Mouse (Mus musculus) G1E (cell line): ENCODE measurements around the gene Mgat3.

Source experiments
- CTCF ChIP-seq: IDR thresholded peaks from 2 replicates; pipeline ENCODE4 v1.5.1; 2012; ENCODE audit warnings: low read depth, low read length, inconsistent platforms, mixed read lengths
- GATA1 ChIP-seq: IDR thresholded peaks from 2 replicates; pipeline ENCODE4 v1.6.1; 2012; ENCODE audit warnings: borderline replicate concordance, low read length, inconsistent platforms, mixed read lengths
- GATA2 ChIP-seq: IDR thresholded peaks from 2 replicates; pipeline ENCODE4 v1.6.1; 2012; ENCODE audit warnings: low read depth, low read length, inconsistent platforms, borderline replicate concordance
- POLR2AphosphoS5 ChIP-seq: IDR thresholded peaks from 2 replicates; pipeline ENCODE4 v1.6.1; 2012; ENCODE audit warnings: low read depth, low read length, inconsistent platforms; ENCODE audit not compliant: insufficient replicate concordance
- TAL1 ChIP-seq: conservative IDR thresholded peaks from 2 replicates; pipeline ENCODE4 v1.6.1; 2012; ENCODE audit warnings: low read depth, low read length, inconsistent platforms, mixed read lengths

GRCm38 (mm10) chr15:80146153-80146552 is 27.4 kb upstream of the Mgat3 start:
- no peak for TF ChIP-seq GATA1
- no peak for TF ChIP-seq CTCF
- no peak for TF ChIP-seq POLR2AphosphoS5
- no peak for TF ChIP-seq TAL1
- TF ChIP-seq GATA2, result no peak
